Mouse (Mus musculus) intestine, embryonic 16.5 days (tissue): ENCODE results near the gene Pik3r5. TPM values are rescaled to one million over a fixed set of nuclear protein-coding genes. Genes with fewer than 3 reads are reported as not detected.

Experiments
- ATAC-seq: fragments of 200-750 bp; cut with Nextera tagmentation; 2 replicates; pipeline ENCODE4 v1.8.0; 2017; ENCODE audit warnings: moderate TSS enrichment, moderate library complexity
- H3K27ac ChIP-seq: fragments of 300-500 bp; sonication (generic); 2 replicates; pipeline ENCODE4 v1.5.1; 2014; ENCODE audit warnings: mild to moderate bottlenecking, low read length
- H3K27me3 ChIP-seq: fragments of 300-500 bp; sonication (generic); replicated peaks from 2 replicates; pipeline ENCODE4 v1.6.1; 2014; ENCODE audit warnings: low read length, control low read depth, mixed read lengths; ENCODE audit not compliant: control insufficient read depth, insufficient read depth
- H3K36me3 ChIP-seq: fragments of 300-500 bp; sonication (generic); 2 replicates; pipeline ENCODE4 v1.6.1; 2014; ENCODE audit warnings: low read length, control low read depth; ENCODE audit not compliant: control insufficient read depth, insufficient read depth
- H3K4me1 ChIP-seq: fragments of 300-500 bp; sonication (generic); 2 replicates; pipeline ENCODE4 v1.6.1; 2014; ENCODE audit warnings: low read length, control low read depth, mixed read lengths; ENCODE audit not compliant: control insufficient read depth, insufficient read depth
- H3K4me2 ChIP-seq: fragments of 300-500 bp; sonication (generic); 2 replicates; pipeline ENCODE4 v1.6.1; 2014; ENCODE audit warnings: low read depth, low read length, control low read depth
- H3K4me3 ChIP-seq: fragments of 300-500 bp; sonication (generic); 2 replicates; pipeline ENCODE4 v1.5.1; 2014; ENCODE audit warnings: mild to moderate bottlenecking, low read length
- H3K9ac ChIP-seq: fragments of 300-500 bp; sonication (generic); 2 replicates; pipeline ENCODE4 v1.6.1; 2014; ENCODE audit warnings: low read depth, low read length
- H3K9me3 ChIP-seq: fragments of 300-500 bp; sonication (generic); 2 replicates; pipeline ENCODE4 v1.6.1; 2016; ENCODE audit warnings: low read length, control low read depth; ENCODE audit not compliant: control insufficient read depth
- WGBS: fragments of 180-500 bp; shearing (Covaris S2); extraction: QIAGEN DNeasy Blood & Tissue Kit; methylation state at CpG from one replicate; pipeline ENCODE4 v1.1.7; 2014; 5-methylcytosine and 5-hydroxymethylcytosine counted together
- polyA plus RNA-seq: library from polyadenylated mRNA; unstranded; fragments of >200 nt; fragmentation: Nextera tagmentation; extraction: Ambion mirVana; gene quantifications from 2 replicates; pipeline ENCODE4 v1.2.1, GENCODE M21; 2015

The Pik3r5 gene
- polyA plus RNA-seq, 1 experiment from 2014 or later, result 0.54 TPM

GRCm38 (mm10) chr11:68451747-68452405 is 20.0 kb downstream of the Pik3r5 start:
- ATAC-seq, result no peak
- no peak overlapping the region for H3K4me2 ChIP-seq

DNA sequence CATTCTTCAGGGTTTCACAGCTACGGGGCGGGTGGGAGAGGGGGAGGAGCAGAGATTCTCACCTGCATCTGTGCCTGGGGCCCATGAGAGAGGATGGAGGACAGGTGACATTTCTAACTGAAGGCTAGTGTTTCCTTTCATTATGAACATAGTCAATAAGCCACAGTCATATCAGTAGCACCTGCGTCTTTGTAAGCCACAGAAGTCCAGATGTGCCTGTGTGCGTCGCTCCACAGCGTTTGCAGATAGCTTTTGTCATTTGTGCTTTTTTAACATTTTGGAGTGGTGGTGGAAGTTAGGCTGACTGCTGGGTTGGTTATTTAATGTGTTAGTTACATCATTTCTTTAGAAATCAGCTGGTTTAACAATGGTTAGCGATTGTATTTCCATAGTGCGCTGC is 20.8 kb downstream of the Pik3r5 start:
- H3K9me3 ChIP-seq, result no peaks in the 10 kb centered on the region
- no peak for ATAC-seq
- no peak overlapping the region for H3K4me2 ChIP-seq
- H3K4me3 ChIP-seq, result no peak overlapping the region
- WGBS, result 85% methylated on average over 8 of the region's 8 CpGs
- H3K4me1 ChIP-seq, result 0 out of 2 replicates have a peak, but pooled peaks cover 5% of the 10 kb centered on the region
- H3K9ac ChIP-seq, result no peak overlapping the region
- no peaks in the 10 kb centered on the region for H3K36me3 ChIP-seq
- H3K27ac ChIP-seq, result no peak overlapping the region
- no peaks in the 10 kb centered on the region for H3K27me3 ChIP-seq

More at GRCm38 (mm10) chr11:68451747-68452405, 20.0 kb downstream of the Pik3r5 start:
- Histone ChIP-seq H3K36me3 (no peaks in the 10 kb centered on the region), H3K27ac (no peak overlapping the region), H3K9me3 (no peaks in the 10 kb centered on the region), H3K27me3 (no peaks in the 10 kb centered on the region), H3K4me1 (0 out of 2 replicates have a peak, but pooled peaks cover 5% of the 10 kb centered on the region), H3K9ac (no peak overlapping the region), H3K4me3 (no peak overlapping the region)
- WGBS, result 56% methylated on average over 5 of the region's 5 CpGs

- Histone ChIP-seq H3K36me3 (no peaks in the 10 kb centered on the region), H3K4me1 (0 out of 2 replicates have a peak, but pooled peaks cover 5% of the 10 kb centered on the region), H3K4me2 (no peak overlapping the region), H3K9ac (no peak overlapping the region), H3K27me3 (no peaks in the 10 kb centered on the region), H3K4me3 (no peak overlapping the region), H3K9me3 (no peaks in the 10 kb centered on the region), H3K27ac (no peak overlapping the region)
- 66% methylated on average over 6 of the region's 6 CpGs for WGBS
- no peak for ATAC-seq
These were observed 21.4 kb downstream of the Pik3r5 start for GRCm38 (mm10) chr11:68453301-68453700.

DNA sequence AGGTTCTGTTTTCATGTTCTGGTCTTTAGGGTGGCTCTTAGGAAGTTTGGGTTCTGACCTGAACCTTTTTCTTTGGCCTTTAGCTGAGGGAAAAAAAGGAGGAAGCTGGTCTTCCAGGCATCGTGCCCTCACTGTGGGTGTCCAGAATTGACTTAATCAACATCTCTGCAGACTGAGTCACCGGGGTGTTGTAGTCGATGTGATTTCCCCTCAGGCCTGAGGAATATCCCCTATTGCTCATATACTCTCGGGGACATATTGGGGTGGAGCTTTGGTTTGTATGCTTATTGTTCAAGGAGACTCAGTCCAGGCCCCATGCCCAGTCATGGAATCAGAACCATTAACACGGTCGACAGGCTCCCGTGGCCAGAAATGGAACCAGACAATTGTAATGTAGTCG is 26.2 kb downstream of the Pik3r5 start:
- no peak overlapping the region for H3K4me2 ChIP-seq
- no peaks in the 10 kb centered on the region for H3K4me1 ChIP-seq
- H3K36me3 ChIP-seq, result no peaks in the 10 kb centered on the region
- H3K27ac ChIP-seq, result no peak overlapping the region
- no peak for ATAC-seq
- no peaks in the 10 kb centered on the region for H3K27me3 ChIP-seq
- WGBS, result 77% methylated on average over 8 of the region's 8 CpGs
- no peak overlapping the region for H3K9ac ChIP-seq
- no peaks in the 10 kb centered on the region for H3K9me3 ChIP-seq
- H3K4me3 ChIP-seq, result no peak overlapping the region

GRCm38 (mm10) chr11:68459021-68459420 is 27.1 kb downstream of the Pik3r5 start:
- no peak overlapping the region for H3K27ac ChIP-seq
- no peaks in the 10 kb centered on the region for H3K36me3 ChIP-seq
- no peak overlapping the region for H3K4me2 ChIP-seq
- no peak overlapping the region for H3K4me3 ChIP-seq
- H3K4me1 ChIP-seq, result no peaks in the 10 kb centered on the region
- 79% methylated on average over 5 of the region's 5 CpGs for WGBS
- H3K9ac ChIP-seq, result no peak overlapping the region
- H3K9me3 ChIP-seq, result no peaks in the 10 kb centered on the region
- ATAC-seq, result no peak
- no peaks in the 10 kb centered on the region for H3K27me3 ChIP-seq

DNA sequence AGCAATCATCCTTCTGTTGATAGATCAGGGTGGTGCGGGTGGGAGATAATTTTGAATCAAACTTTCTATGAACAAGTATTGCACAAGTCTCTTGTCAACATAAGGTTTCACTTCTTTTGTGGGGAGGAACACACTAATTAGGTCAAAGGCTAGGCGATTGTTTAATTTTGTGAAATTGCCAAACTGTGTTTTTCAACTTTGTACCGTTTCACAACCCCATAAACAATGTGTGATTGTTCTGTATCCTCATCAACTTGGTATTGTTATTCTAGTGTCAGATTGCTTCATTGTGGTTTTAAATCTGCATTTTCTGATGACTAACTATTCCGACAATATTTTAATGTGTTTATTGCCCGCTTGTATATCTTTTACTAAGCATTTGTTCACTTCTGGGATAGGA is 27.6 kb downstream of the Pik3r5 start:
- Histone ChIP-seq H3K4me2 (no peak overlapping the region), H3K4me3 (no peak overlapping the region), H3K27ac (no peak overlapping the region), H3K36me3 (no peaks in the 10 kb centered on the region), H3K4me1 (no peaks in the 10 kb centered on the region), H3K9ac (no peak overlapping the region), H3K27me3 (no peaks in the 10 kb centered on the region), H3K9me3 (no peaks in the 10 kb centered on the region)
- WGBS, result 83% methylated on average over 5 of the region's 5 CpGs
- ATAC-seq, result no peak

- Histone ChIP-seq H3K27me3 (no peaks in the 10 kb centered on the region), H3K27ac (no peak overlapping the region), H3K4me1 (no peaks in the 10 kb centered on the region), H3K9ac (no peak overlapping the region), H3K36me3 (no peaks in the 10 kb centered on the region), H3K4me3 (no peak overlapping the region), H3K9me3 (no peaks in the 10 kb centered on the region), H3K4me2 (no peak overlapping the region)
- no peak for ATAC-seq
- 73% methylated on average over 3 of the region's 3 CpGs for WGBS
These were observed 30.8 kb downstream of the Pik3r5 start for GRCm38 (mm10) chr11:68462716-68463115.

DNA sequence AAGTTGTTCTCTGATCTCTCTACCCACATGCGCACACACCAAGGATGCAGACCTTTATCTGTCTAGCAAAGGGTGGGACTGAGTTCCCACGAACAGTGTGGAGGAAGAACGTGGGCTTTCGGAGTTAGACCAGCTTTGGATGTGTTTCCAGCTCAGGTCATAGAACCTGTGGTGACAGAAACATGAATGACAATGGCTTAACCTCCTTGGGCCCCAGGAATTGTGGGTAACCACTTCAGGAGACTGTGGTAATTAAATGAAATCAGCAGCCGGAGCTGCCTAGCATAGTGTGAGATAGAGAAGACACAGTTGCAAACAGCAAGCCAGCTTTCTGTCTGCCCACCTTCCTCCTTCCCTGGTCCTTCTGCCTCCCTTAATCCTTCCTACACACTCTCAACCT is 32.3 kb downstream of the Pik3r5 start:
- Histone ChIP-seq H3K4me2 (no peak overlapping the region), H3K36me3 (no peaks in the 10 kb centered on the region), H3K9ac (no peak overlapping the region), H3K9me3 (no peaks in the 10 kb centered on the region), H3K27me3 (no peaks in the 10 kb centered on the region), H3K4me3 (no peak overlapping the region), H3K27ac (no peak overlapping the region), H3K4me1 (no peaks in the 10 kb centered on the region)
- WGBS, result 79% methylated on average over 5 of the region's 5 CpGs
- ATAC-seq, result no peak

- no peak overlapping the region for H3K4me2 ChIP-seq
- ATAC-seq, result no peak
- no peak overlapping the region for H3K9ac ChIP-seq
These were observed 33.2 kb downstream of the Pik3r5 start for GRCm38 (mm10) chr11:68465090-68465489.

DNA sequence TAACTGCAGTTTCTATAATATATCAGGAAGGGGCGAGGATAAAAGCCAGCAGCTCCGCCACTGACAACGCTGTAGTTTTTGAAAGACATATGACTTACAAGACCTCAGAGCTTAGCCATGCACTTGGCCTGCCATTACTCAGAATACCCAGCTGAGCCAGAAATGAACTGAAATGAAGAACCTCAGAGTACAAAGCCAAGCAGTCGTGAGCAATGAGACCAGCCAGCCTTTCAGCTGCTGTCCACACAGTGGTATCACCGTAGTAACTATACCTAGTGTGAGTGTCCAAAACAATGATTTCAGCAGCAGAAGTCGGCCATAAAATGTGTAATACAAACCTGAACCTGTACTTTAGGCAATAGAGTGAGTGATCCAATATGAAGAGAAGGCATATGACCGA is 35.5 kb downstream of the Pik3r5 start:
- no peak for ATAC-seq
- no peaks in the 10 kb centered on the region for H3K9me3 ChIP-seq
- H3K27ac ChIP-seq, result no peak overlapping the region
- H3K9ac ChIP-seq, result no peak overlapping the region
- no peak overlapping the region for H3K4me3 ChIP-seq
- no peaks in the 10 kb centered on the region for H3K27me3 ChIP-seq
- 75% methylated on average over 7 of the region's 7 CpGs for WGBS
- no peak overlapping the region for H3K4me2 ChIP-seq
- H3K4me1 ChIP-seq, result no peaks in the 10 kb centered on the region
- no peaks in the 10 kb centered on the region for H3K36me3 ChIP-seq

More at GRCm38 (mm10) chr11:68465090-68465489, 33.2 kb downstream of the Pik3r5 start:
- H3K27ac ChIP-seq, result no peak overlapping the region
- no peaks in the 10 kb centered on the region for H3K36me3 ChIP-seq
- H3K9me3 ChIP-seq, result no peaks in the 10 kb centered on the region
- no peaks in the 10 kb centered on the region for H3K4me1 ChIP-seq
- 66% methylated on average over 2 of the region's 2 CpGs for WGBS
- H3K4me3 ChIP-seq, result no peak overlapping the region
- no peaks in the 10 kb centered on the region for H3K27me3 ChIP-seq
